Mouse (Mus musculus): ENCODE data around the gene Fam19a1.

DNA sequence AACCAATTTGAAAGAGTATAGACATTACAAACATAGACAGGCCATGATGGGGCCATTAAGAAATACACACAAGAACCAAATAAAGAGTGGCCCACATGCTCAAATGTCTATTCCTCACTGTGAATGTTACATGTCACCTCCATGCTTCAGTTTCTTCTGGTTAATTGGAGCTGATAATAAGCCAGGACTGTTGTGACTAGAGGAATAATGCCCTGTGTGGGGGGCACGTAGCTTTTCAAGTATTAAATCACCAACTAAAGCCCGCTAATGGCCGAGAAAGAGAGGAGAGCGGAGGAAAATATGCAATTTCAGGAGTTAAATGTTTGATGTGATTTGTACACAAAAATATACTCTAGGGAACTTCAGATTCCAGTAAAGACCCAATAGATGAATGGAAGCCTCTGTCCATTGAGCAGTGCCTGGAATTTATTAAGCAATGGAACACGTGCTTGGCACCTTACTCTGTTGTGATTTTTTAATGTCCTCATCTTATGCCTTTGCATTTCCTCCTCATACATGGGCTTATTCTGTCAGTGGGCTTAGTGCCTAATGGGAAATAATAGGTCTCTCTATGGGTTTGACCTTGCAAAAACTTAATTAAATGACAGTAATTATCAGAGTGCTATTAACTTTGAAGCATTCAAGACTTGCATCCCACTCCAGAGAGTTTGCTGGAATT lies 306.9 kb downstream of the Fam19a1 start:
- no peak for TF ChIP-seq CTCF (IDR thresholded peaks at IDR 0.05; ENCODE audit: low read depth)
- TF ChIP-seq EP300 (IDR thresholded peaks at IDR 0.05; ENCODE audit: low read depth) = no peak

All from liver, postnatal 0 days (tissue).